Mouse (Mus musculus) embryo, embryonic 11 days (tissue): ENCODE data around the gene Ggta1.

Source experiments
- DNase-seq: peaks from one replicate; pipeline ENCODE4 v3.0.0-alpha.2; 2015

Ggta1 gene

GRCm38 (mm10) chr2:35462791-35463281, at the start of gene Ggta1:
Gene Ggta1 (minus strand): TSS chr2:35463231.
- DNase-seq = peak; percentile 37

GRCm38 (mm10) chr2:35512226-35512625, 49.2 kb upstream of the Ggta1 start:
- no peak for DNase-seq

DNA sequence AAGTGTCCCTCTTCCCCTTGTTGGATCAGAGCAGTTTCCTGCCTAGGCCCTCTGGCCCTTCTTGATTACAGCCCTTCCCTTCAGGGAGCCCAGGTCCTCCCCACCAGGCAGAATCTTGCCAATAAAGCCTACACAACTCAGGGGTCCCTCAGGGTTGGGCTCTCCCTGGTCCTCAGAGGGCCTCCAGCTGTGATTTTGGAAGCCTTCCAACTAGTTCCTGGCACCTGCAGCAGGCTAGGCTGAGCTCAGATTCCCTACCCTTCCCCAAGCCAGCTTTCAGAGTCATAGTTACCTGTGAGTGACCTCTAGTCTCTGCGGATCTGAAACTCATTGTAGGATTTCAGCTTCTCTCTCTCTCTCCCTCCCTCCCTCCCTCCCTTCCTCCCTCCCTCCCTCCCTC, 47.9 kb upstream of the Ggta1 start:
- DNase-seq = no peak

GRCm38 (mm10) chr2:35509888-35510287, 46.9 kb upstream of the Ggta1 start:
- no peak for DNase-seq

GRCm38 (mm10) chr2:35509343-35509667, 46.3 kb upstream of the Ggta1 start:
- DNase-seq = peak; percentile 25

GRCm38 (mm10) chr2:35508597-35509342, 45.7 kb upstream of the Ggta1 start:
- peak; percentile 38 for DNase-seq

GRCm38 (mm10) chr2:35507191-35507511, 44.1 kb upstream of the Ggta1 start:
- DNase-seq = peak; percentile 22

GRCm38 (mm10) chr2:35506311-35507190, 43.5 kb upstream of the Ggta1 start:
- DNase-seq = no peak

DNA sequence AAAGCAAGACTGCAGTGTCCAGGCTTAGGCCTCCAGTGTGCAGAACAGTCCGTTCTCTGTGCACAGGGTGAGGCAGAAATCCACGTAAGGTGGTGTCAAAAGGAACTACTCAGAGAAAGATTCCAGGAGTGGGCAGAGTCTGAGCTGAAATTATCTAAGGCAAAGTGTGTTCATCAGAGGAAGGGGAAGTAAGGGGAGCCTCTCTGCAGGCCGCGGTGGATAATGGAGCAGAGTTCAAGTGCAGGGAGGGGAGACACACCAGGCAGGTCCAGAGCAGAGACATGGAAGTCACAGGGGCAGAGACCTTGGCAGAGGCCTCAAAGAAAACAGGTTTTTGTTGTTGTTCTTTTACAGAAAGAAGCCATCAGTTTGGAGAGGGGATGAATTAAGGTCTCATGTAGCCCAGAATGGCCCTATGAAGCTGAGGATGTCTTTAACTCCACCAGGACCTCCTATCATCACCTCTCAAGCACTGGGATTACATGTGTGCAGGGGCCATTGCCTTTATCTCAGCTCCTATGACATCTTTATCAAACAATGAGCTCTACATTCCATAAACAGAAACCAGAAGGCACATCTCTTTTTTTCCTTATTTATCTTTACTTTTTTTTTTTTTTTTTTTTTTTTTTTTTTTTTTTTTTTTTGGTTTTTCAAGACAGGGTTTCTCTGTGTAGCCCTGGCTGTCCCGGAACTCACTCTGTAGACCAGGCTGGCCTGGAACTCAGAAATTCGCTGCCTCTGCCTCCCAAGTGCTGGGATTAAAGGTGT, 42.7 kb upstream of the Ggta1 start:
- no peak for DNase-seq

GRCm38 (mm10) chr2:35504417-35504776, 41.4 kb upstream of the Ggta1 start:
- no peak for DNase-seq

GRCm38 (mm10) chr2:35503723-35504416, 40.8 kb upstream of the Ggta1 start:
- peak; percentile 66 for DNase-seq

GRCm38 (mm10) chr2:35503021-35503722, 40.1 kb upstream of the Ggta1 start:
- peak; percentile 48 for DNase-seq

DNA sequence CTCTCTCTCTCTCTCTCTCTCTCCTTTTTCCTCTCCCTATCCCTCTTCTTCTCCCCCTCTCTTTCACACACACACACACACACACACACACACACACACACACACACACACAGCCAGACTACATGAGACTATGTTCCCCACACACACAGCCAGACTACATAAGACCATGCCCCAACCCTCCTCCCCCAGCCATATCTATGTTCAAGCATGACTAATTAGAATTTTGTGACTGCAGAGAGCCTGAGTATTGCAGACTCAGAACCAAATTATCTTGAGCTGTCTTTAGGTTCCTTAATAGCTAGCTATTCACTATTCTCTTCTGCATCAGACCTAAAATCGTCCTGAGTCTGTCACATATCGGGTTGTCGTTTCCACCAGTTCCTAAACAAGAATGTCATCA, 39.5 kb upstream of the Ggta1 start:
- DNase-seq = no peak

- DNase-seq = no peak
Observed at GRCm38 (mm10) chr2:35499474-35499873, 36.4 kb upstream of the Ggta1 start.

DNA sequence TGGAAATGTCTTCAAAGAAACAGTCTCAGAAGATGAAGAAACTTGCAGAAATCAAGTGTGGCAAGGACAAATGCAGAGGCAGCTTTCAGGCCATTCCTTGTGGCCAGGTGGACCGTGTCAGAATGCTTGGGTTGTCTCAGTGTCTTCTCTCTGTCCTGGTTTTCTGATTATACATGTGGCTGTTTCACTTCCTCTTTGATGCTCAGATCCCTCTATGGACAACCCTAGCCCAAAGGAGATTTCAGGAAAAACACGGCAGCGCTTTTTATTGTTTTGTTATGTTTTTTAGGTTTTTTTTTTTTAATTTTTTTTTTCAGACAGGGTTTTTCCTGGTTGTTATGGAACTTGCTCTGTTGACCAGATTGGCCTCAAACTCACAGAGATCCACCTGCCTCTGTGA, 35.9 kb upstream of the Ggta1 start:
- no peak for DNase-seq

GRCm38 (mm10) chr2:35497662-35498196, 34.7 kb upstream of the Ggta1 start:
- DNase-seq = no peak

DNA sequence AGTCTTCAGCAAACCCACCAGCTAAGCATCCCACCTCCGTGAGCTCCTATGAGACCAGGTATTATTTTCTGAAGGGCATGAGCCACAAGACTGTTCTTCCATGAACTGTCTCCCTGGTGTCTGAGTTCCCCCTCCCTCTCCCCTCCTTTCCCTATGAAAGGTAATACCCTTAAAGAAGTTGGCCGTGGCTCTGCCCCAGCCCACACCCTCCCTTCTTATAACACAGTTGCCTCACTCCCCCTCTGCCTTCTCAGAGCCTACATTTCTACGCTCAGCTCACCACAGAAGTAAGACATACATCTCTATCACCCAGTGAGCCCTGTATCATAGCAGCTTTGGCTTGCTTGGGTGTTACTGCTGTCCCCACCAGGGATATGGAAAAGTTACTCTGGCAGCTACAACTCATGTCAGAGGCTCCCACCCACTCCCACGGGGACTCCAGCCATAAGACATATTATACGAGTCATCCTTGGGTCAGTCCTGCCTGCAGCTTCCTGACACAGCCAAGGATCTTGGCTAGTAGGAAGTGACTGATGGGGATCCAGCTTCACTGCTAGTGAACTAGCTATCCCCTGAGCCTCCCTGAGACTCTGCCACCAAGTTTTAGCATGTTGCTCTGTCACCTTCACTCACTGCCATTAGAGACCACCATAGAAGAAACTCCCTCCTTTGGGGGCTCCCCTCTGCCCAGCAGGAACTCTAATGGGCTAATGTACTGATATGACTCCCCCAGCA, 33.4 kb upstream of the Ggta1 start:
- DNase-seq = no peak

DNA sequence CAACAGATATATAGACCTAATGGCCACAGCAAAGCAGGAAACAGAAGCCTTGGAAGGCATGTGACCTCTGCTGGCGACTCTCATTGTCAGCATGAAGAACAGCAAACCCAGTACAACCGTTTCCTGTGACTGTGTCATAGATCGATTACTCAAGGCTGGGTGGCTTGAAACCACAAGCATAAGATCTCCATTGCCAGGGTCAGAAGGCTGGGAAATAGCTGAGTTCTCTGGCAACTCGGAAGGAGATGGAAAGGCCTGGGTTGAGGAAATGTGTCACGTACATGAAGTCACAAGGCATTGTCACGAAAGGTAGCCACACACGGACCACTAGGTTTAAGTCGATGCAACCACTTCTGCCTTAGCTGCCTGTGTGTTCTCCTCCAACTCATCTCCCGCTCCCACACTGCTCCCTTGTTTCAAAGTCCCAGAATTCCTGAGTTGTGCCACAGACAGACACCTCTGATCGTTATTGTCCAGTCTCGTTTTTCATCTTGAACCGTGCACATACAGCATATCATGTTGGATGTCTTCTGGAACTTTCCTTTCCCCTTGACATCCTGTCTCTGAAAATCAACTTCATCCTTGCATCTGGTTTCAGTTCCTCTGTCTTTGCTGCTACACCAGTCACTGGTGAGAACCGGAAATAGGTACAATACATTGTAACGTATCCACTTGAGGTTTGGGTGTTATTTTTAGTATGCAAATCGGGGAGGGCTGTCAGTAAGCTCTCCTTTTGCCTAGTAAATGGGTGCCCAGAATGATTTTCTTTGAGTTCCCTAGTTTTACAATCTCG, 32.7 kb upstream of the Ggta1 start:
- no peak for DNase-seq

DNA sequence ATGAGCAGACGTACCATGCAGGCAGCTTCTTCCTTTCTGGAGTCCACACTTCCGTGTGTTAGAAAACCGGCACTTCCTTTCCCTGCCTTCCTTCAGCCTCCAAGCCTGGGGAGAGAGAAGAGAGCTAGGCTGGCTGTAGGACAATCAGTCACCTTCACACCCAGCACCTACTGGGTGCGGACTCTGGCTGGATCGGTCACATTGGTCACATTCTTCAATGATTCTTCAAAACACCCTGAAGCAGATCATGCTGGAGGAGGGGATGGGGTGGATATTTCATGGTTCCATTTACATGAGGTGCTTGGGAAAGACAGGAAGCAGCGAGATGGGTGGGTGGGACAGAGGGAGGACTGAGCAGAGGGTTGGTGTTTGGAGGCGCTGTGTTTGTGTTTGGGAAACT, 30.5 kb upstream of the Ggta1 start:
- DNase-seq = no peak

DNA sequence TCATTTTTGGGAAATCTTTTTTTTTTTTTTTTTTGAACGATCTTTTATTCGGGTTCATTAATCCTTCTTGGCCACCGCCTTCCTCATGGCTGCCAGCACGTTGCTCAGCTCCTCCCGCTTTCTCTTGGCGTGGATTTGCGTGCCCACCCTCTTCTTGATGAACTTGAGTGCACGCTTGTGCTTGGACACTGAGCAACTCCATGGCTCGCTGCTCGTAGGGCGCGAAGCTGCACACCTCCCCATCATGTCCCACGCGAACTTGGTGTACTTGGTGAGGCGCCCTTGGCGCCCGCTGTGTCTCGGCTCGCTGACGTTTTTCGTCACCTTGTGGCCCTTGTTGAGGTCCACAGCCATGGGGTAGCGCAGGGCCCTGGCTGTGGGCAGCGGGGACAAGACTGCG, 28.1 kb upstream of the Ggta1 start:
- no peak for DNase-seq
